Mouse (Mus musculus): Measurements from ENCODE around the gene Aco1. TPM values are rescaled to one million over a fixed set of nuclear protein-coding genes. Genes with fewer than 3 reads are reported as not detected.
"Not testable (repeated sequence)": the region's sequence is repeated elsewhere in the genome, so short reads cannot be mapped to it uniquely, and the experiment has no call there.

Aco1 gene
- 10 to 100 TPM; 33.7 to 34.0 TPM for total RNA-seq (2021)

- intact Hi-C loops (cut with DNase I), result loop anchor here (2.0 to 5.0 kb wide), 3 partner anchors 126 to 539 kb away; partner anchors contain the start of genes Ndufb6, Smim27 and Topors
- DNase-seq, result peak; percentile 95 to 98
Measured at GRCm38 (mm10) chr4:40142743-40143532, at the start of gene Aco1. TSS of gene Aco1 (plus strand) at chr4:40143081.

GRCm38 (mm10) chr4:40094974-40095373 is 47.9 kb upstream of the Aco1 start:
- DNase-seq, result no peak
- intact Hi-C loops (cut with DNase I), result no loop called here

DNA sequence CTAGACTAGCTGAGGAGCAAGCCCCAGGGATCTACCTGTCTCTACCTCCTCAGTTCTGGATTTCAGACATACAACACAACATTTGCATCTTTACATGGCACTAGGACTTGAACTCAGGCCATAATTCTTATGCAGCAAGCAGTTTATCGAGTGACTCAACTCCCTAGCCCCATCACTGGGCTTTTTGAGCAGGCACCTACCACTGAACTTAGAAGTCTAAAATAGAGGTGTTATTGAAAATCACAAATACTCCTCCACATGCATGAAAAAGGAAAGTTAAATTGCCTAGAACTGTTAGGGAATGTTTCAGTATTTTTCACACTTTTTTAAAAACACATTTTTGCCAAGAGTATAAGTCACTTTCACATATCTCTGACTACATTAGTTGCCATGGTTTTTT is 39.9 kb upstream of the Aco1 start:
- intact Hi-C loops (cut with DNase I), result no loop called here
- DNase-seq, result no peak

DNA sequence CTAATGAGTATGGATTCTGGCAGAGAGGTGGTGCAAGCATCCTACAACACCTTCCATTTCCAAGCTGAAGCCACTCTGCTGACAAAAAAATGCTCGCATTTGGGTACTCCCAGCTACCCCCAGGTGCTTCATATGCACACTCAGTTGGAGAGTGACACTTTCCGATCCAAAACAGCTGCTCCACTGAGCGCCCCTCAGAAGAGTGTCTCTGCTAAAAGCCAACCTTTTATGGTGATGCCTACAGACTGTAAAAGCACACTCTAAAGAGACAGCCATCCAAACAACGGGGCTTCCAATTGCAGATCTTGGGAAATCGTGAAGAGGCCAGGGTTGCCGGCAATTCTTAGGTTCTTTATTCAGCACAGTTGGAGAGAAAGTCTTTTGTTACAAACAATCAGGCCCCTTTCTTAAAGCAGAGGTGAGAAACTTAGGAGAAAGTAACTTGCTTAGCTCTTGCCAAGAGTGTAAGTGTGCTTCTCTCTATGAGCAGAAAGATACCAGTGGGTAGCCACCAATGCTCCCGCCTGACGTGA is 36.8 kb upstream of the Aco1 start:
- intact Hi-C loops (cut with DNase I), result no loop called here
- DNase-seq, result no peak

DNA sequence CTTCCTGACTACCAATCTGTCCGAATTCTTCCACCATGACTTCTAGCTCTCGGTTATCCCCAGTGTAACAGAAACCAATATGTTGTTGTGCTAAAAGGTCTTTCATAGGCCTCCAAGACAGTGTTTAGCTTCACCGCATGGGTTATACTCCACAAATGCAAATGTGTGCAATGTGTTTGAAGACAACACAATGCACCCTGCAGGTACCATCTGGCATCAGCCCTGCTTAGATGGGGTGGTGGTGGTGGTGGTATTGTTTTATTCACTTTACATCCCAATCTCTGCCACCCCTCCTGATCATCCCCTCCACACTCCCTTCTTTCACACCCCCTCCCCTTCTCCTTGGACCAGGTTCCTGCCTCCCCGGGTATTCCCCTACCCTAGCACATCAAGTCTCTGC is 34.9 kb upstream of the Aco1 start:
- DNase-seq, result no peak
- intact Hi-C loops (cut with DNase I), result no loop called here

DNA sequence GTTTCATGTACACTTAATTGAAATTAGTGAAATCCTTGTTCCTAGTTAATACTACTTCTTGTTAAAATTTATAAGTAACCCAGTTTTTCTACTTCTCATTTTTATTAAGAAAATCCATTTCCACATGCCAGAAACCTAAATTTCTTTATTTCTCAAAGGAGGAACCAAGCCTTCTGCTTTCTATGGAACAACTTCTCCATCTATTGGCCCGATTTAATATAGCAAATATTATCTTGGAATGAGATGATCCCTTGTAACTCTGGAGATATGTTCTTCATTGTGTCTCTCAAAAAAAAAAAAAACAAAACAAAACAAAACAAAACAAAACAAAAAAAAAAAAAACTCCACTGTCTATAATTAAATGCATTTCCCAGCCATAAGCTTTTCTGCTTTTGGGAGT is 29.7 kb upstream of the Aco1 start:
- intact Hi-C loops (cut with DNase I), result no loop called here
- no peak for DNase-seq

DNA sequence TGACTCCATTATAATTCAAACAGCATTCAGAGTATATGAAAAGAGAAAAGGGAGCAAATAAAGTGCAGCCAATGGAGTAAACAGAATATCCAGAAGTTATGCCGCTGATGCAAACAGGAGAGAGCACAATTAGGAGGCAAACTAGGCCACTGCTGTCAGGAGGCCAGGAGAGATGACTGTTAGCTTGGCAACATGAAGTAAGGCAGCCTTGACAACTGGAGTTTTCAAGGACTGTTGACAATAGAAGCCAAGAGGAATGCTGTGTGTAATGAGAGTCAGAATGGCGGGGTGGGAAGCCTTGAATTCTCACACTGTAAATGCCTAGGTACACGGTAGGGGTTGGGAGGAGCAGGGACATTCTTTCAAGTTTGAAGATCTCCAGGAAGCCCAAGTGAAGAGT is 21.7 kb upstream of the Aco1 start:
- DNase-seq, result no peak
- intact Hi-C loops (cut with DNase I), result no loop called here

GRCm38 (mm10) chr4:40122291-40122690 is 20.6 kb upstream of the Aco1 start:
- DNase-seq; intact Hi-C loops (cut with DNase I): not testable (repeated sequence)

- peak; percentile 77 to 85 for DNase-seq
- intact Hi-C loops (cut with DNase I), result loop anchor here (1.0 to 2.0 kb wide), 2 partner anchors 48 to 151 kb away; no protein-coding TSS in a partner anchor
Measured at GRCm38 (mm10) chr4:40134468-40135102, 8.3 kb upstream of the Aco1 start.

DNA sequence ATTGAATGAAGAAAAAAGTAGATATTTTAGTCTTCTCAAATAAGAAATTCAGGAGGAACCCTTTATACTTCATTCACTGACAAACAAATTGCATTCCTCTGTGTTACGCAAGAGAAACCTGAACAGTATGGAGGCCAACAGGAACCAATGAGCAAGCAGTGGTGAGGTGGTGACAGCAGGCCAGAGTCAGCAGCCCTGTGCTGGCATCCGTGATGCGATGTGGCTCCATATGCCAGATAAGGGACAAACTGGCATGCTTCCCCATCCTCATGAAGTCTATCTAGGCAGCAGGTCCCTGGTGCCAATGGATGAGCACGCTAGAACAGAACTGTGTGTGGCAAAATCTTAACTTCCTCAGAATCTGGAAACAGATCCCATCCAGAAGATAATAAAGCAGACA is 6.4 kb upstream of the Aco1 start:
- intact Hi-C loops (cut with DNase I), result no loop called here
- no peak for DNase-seq

DNA sequence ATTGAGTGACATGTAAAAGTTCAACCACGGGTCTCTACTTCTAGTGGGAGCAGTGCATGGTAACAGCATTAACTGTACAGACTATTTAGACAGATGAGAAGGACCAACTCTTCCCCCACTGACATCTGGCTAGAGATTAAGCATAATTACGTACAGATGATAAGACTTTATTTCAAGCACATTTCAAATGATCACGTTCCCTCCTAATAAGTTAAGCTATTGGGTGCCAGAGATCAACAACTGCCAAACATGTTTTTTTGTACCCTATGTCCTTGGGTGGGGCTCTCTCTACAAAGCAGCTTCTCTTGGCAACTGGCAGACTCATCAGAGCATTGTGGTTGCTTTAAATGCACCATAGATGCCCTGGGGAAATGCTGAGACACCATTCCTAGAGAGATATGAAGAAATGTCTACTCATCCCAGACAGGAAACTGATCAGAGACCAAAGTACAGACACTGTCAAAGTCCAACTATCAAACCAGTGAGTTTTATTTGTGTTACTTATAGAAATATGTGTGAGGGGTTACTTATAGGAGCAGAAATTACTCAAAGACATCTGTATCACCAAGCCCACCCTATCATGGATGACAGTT is 3.1 kb upstream of the Aco1 start:
- DNase-seq, result no peak
- intact Hi-C loops (cut with DNase I), result loop anchor here (5.0 kb wide), 1 partner anchor 543 kb away; no protein-coding TSS in a partner anchor

DNA sequence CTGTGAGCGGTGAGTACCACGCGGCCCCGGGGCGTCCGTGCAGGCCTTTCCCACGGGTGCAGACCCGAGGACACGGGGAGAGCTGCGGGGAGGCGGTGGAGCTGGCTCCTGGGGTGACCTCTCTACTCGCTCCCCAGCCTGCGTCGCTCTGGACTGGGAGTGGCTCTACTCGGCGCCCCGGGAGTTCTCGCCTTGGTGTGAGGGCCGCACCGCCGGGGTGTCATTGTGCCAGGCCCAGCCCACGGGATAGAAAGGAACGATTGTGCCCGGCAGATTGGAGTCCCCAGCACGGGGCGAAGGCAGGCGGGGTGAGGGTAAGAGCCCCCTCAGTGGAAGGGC is 621 bp downstream of the Aco1 start:
- intact Hi-C loops (cut with DNase I), result loop anchor here (2.0 to 5.0 kb wide), 3 partner anchors 125 to 539 kb away; partner anchors contain the start of genes Ndufb6, Smim27 and Topors
- DNase-seq, result no peak

DNA sequence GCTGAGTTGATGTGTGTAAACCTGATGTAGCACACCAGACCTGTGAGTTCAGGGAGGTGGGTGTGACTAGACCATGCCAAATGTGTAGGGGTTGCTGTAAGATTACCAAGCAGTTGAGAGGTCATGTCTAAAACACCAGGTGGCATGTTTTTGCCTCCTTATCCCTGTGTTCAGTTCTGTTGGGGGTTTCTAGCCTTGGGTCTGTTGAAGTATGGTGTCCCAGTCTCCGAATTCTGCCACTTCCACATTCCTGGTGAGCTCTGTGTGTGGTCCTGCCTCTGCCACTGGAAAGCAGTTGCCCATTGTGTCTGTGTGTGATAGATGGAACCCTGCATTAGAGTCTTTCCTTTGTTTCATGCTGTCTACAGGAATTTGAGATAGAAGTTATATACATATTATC is 1.7 kb downstream of the Aco1 start:
- intact Hi-C loops (cut with DNase I), result loop anchor here (5.0 kb wide), 1 partner anchor 538 kb away; no protein-coding TSS in a partner anchor
- DNase-seq, result no peak

GRCm38 (mm10) chr4:40144981-40145380 is 2.1 kb downstream of the Aco1 start:
- intact Hi-C loops (cut with DNase I), result loop anchor here (5.0 kb wide), 1 partner anchor 537 kb away; no protein-coding TSS in a partner anchor
- DNase-seq, result no peak

DNA sequence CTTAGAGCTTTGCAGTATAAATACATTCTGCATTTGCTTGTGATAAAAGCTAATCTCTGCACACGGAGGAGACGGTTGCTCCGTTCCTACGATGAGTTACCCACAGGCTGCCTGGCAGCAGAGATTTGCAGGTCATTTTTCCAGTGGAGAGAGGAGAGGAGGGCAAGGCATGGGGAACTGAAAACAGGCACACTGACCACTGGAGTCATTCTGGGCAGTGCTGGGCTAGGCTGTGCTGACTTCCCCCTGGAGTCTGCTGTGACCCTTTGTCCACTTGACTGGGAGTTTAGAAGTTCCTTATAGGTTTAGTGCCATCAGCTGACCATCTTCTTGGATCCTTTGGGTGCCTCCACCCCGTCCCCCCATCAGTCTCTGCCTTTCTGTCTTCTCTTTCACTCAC is 5.4 kb downstream of the Aco1 start:
- no peak for DNase-seq
- intact Hi-C loops (cut with DNase I), result no loop called here

GRCm38 (mm10) chr4:40150046-40150445 is 7.2 kb downstream of the Aco1 start:
- intact Hi-C loops (cut with DNase I), result no loop called here
- DNase-seq, result no peak

DNA sequence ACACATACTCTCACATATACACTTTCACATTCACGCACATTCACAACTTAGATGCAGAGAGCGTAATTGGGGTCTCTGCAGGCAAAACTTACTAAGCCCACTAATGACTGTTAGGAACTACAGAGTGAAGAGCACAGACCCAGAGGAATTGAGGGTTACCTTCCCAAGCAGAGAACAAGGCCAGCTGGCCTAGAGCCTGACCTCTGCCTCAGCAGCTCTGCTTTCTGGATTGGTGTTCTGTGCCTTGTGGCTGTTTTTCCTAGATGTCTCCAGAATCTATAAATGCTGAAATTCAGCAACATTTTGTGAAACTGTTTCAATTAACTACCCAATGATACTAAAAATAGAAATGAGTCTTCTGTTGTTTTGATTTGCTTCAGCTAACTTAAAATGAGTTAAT is 9.9 kb downstream of the Aco1 start:
- intact Hi-C loops (cut with DNase I), result no loop called here
- DNase-seq, result no peak

DNA sequence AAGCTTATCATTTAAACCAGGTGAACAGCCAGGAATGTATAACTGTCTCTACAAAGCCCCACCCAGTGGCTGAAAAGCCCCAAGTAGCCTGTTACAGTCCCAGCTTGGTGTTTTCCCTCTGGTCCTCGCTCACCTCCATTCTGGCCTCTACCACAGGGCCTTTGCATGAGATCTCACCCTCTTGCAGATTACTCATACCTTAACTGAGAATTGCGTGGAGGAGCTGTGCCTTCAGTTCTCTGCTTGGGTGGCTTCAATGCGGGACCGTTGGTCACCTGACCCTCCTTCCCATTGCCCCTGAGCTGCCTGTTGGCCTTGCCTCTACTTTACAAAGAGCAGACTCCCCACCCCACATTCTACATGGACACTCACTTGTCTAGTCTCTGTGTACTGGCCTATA is 10.6 kb downstream of the Aco1 start:
- intact Hi-C loops (cut with DNase I), result no loop called here
- no peak for DNase-seq

- intact Hi-C loops (cut with DNase I), result no loop called here
- DNase-seq, result no peak
Measured at GRCm38 (mm10) chr4:40154751-40155150, 11.9 kb downstream of the Aco1 start.

DNA sequence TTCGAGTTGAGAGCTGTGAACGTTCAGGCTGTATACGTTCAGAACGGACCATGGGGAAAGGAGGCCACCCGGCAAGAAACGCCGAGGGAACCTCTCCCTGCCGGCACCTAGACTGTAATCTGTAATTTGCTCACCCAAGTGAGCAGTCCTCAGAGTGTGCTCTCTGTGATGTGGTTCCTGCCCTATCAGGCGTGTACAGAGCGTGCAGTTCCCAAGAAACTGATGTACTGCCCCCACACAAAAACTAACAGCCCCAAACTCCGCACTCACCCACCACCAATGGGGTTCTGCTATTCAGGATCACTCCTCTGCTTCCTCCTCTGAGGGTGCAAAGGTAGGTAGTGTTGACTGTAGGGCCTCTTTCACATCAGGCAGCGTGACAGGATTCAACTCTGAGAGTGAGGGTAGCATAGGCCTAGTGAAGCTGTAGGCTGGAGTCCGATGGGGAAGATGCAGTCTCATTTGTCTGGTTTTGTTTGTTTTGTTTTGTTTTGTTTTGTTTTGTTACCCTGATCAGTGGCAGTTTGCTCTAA is 12.7 kb downstream of the Aco1 start:
- DNase-seq, result no peak
- intact Hi-C loops (cut with DNase I), result no loop called here

DNA sequence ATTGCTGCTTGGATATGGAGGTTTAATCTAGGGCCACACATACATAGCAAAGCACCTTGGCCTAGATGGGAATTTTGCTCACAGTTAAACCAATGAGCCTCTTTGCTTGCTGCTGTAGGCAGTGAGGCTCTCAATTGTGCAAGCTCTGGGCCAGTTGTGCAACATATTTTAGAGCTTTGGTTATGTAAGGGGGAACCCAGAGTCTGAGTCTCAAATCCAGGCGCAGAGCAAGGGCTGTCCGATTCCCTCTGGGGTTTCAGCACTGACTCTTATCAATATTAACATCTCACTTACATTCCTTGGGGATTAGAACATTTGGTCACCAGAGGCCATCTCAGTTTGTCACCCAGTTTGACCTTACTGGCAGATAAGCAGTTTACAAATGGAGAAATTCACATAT is 13.3 kb downstream of the Aco1 start:
- peak; percentile 29 to 43 for DNase-seq
- intact Hi-C loops (cut with DNase I), result no loop called here

Measured in heart, postnatal 36 days (tissue).